Mouse (Mus musculus): ENCODE data around the gene Ttc34.

Gene Ttc34

GRCm38 (mm10) chr4:154853881-154854280, 16.6 kb downstream of the Ttc34 start:
- CTCF ChIA-PET = interaction anchor here in 1 of 4 experiments (0.6 to 4.2 kb wide), 2 partner anchors 15 to 212 kb away, joined by 5 to 31 read pairs; partner anchors contain the start of gene Pex10
- POLR2A ChIA-PET = interaction anchor here in 3 of 4 experiments (1.8 to 3.6 kb wide), 3 partner anchors 14 kb away, joined by 9 to 17 read pairs (median 13); no protein-coding TSS in a partner anchor

DNA sequence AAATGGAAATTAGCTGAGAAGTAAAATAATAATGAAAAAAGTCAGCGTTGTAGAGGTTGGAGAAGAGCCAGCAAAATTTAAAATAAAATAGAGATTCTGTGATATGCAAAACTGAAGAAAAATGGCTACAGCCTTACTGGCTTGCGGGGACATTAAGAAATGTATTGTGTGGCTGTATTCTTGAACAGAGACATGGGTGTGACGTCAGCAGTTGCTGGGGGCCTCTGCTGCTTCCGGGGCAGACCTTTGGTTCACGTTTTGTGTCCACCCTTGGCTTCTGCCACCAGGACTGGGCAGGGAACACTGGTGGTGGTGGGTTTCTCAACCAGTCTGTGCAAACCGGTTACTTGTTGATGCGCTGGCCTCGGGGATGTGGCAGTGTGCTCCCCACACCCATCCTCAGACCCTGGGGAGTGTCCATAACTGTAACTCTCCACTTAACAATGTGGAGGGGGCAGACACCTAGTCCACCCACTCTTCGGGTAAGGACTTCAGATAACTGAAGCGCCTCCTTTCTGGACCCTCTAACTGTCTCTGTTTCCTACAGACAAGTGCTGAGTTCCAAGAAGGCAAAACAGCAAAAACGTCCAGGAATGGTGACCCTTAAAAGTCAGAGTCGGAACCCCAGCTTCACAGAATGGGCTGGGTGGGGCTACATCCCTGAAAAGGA, 17.6 kb downstream of the Ttc34 start:
- CTCF ChIA-PET = interaction anchor here (0.6 to 4.2 kb wide), 18 partner anchors 9 to 750 kb away, joined by 3 to 31 read pairs (median 5); partner anchors contain the start of genes Faap20 (in 1 of the 4), Pex10 (in 1 of the 4) and Ttc34 (in 1 of the 4)
- POLR2A ChIA-PET = interaction anchor here (0.8 to 3.6 kb wide), 13 partner anchors 10 to 296 kb away, joined by 3 to 36 read pairs (median 6); partner anchors contain the start of genes Morn1 (in 1 of the 4), Rer1 (in 1 of the 4) and Ttc34 (in 1 of the 4)

DNA sequence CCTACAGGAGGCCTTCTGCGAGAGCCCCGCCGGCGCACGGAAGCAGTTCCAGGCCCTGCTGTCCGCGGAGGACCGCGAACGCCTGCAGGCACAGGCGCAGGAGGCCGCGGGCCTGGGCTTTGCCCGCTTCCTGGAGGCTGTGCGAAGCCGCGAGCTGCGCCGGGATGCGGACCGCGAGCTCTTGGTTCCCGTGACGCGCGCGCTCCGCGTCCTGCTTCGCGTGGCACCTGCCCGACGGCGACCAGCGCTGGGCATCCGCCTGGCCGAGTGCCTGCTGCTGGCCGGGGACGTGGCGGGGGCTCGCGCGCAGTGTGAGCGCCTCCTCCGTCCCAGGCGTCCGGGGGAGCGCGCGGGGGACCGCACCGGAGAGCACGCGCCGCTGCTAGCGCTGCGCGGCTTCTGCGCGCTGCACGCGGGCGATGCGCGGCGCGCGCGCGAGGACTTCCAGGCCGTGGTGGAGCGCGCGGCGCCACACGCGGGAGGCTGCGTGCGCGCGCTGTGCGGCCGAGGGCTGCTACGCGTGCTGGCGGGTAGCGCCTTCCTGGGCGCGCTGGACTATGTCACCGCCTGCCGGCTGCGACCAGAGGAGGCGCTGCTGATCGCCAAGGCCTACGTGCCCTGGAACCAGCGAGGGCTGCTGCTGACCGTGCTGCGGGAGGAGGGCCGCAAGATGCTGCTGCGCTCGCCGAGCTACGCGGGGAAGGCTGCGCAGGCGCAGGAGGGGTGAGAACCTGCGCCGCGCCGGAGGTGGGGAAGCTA, 18.6 kb downstream of the Ttc34 start:
- ChIA-PET CTCF (interaction anchor here (0.5 to 4.2 kb wide), 41 partner anchors 8 to 751 kb away, joined by 3 to 31 read pairs (median 4); partner anchors contain the start of genes Pex10 (in 2 of the 4), Faap20 (in 1 of the 4) and Ttc34 (in 1 of the 4)), POLR2A (interaction anchor here (0.7 to 3.6 kb wide), 26 partner anchors 9 to 462 kb away, joined by 3 to 36 read pairs (median 4); partner anchors contain the start of genes Pex10 (in 2 of the 4), Ttc34 (in 2 of the 4), Morn1 (in 1 of the 4) and Rer1 (in 1 of the 4))

DNA sequence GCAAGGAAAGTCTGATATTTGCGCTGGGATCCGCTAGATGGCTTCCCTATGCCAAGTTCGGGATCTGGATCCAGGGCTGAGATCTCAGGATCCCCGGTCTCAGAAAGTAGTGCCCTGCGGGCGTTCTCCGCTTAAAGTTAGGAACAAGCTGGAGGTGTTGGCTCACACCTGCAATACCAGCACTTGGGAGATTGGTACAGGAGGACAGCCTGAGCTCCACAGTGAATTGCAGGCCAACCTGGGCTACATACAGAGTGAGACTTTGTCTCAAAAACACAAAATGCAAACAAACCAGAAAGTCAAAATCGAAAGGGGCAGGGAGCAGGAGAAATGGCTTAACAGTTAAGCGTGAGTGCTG, 19.2 kb downstream of the Ttc34 start:
- ChIA-PET CTCF (interaction anchor here (0.6 to 4.2 kb wide), 32 partner anchors 8 to 576 kb away, joined by 3 to 31 read pairs (median 4); partner anchors contain the start of genes Pex10 (in 2 of the 4), Faap20 (in 1 of the 4) and Ttc34 (in 1 of the 4)), POLR2A (interaction anchor here (0.8 to 3.6 kb wide), 20 partner anchors 8 to 462 kb away, joined by 3 to 36 read pairs (median 5); partner anchors contain the start of genes Pex10 (in 2 of the 4), Ttc34 (in 2 of the 4), Morn1 (in 1 of the 4) and Rer1 (in 1 of the 4))

- ChIA-PET POLR2A (interaction anchor here (0.8 to 3.6 kb wide), 18 partner anchors 8 to 461 kb away, joined by 3 to 36 read pairs (median 5); partner anchors contain the start of genes Pex10 (in 2 of the 4), Morn1 (in 1 of the 4), Rer1 (in 1 of the 4) and Ttc34 (in 1 of the 4)), CTCF (interaction anchor here (0.6 to 4.2 kb wide), 30 partner anchors 7 to 694 kb away, joined by 3 to 31 read pairs (median 4); partner anchors contain the start of genes Pex10 (in 2 of the 4), Faap20 (in 1 of the 4) and Ttc34 (in 1 of the 4))
These were observed 19.6 kb downstream of the Ttc34 start for GRCm38 (mm10) chr4:154856882-154857281.

DNA sequence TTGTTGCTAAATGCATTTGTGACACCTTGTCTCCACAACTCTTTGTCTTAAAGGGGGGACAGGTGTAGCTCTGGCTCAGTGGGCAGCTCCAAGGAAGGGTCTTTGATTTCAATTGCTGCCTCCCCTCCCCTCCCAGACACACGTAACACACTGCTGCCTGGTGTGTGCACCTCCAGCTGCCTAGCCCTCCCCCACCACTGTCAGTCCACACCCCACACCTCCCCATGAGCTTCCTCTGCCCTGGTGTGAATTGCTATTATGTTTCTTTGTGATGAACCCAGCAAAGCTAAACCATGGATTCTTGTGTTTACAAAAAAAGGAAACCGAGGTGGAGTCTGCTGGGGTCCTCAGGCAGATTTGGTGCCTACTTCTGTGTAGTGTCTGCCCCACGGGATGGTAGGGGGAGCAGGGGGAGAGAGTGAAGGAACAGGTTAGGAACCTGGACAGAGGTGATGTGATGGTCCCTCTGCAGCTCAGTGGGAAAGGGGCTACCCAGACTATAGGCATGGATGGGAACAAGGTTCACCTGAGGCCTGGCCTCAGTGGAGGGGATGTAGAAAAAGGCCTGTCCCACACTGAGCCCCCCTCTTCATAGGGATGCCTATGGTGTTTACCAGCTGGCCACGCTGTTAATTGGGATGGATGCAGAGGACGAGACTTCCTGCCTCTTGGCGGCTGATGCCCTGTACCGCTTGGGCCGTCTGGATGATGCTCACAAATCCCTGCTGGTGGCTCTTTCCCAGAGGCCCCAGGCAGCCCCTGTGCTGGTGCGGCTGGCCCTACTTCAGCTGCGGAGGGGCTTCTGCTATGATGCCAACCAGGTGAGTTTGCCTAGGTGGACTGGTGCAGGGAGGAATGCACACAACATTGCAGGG, 20.3 kb downstream of the Ttc34 start:
- ChIA-PET POLR2A (interaction anchor here in 2 of 4 experiments (1.5 to 3.6 kb wide), 7 partner anchors 7 to 391 kb away, joined by 3 to 36 read pairs (median 7); partner anchors contain the start of gene Pex10 (in 1 of the 2)), CTCF (interaction anchor here (0.6 to 4.2 kb wide), 12 partner anchors 10 to 695 kb away, joined by 3 to 31 read pairs (median 4); partner anchors contain the start of genes Pex10 (in 2 of the 4) and Ttc34 (in 1 of the 4))

DNA sequence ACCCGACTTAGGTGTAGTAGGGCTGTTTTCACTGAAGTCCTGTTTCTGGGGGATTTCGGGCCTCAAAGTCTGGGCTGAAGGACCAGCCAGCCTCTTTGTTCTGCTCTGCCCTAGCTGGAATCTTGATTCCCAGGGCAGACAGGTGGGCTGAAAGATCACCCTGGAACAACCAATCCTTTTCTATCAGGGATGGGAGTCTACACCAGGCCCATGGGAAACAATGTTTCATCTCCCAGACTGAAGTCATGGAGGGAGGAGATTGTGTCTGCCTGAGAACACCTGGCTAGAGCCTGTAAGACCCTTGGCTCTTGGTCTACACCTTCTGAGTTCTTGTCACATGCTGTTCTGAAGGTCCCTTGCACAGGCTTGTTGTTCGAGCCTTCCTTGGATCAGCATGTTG, 21.3 kb downstream of the Ttc34 start:
- CTCF ChIA-PET = interaction anchor here in 1 of 4 experiments (3.3 kb wide), 1 partner anchor 207 kb away, joined by 11 read pairs; the partner anchor contains the start of gene Pex10
- POLR2A ChIA-PET = no interaction called here

DNA sequence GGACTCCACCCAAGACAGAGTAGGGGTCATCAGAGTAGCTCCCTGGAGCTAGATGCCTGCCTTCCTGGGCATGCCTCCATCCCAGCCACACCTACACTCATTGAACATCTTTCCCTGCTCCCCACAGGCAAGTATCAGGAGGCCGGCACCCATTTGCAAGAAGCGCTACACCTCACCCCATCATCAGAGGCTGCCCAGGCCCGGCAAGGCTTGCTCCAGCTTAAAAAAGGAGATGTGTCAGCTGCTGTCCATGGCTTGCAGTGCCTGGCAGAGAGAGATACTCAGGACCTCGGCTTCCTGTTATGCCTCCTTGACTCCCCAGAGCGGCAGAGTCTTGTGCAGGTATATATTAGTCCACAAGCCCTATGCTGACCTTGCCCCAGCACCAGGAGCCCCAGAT, 24.7 kb downstream of the Ttc34 start:
- CTCF ChIA-PET = interaction anchor here in 1 of 4 experiments (1.1 to 1.9 kb wide), 2 partner anchors 22 to 213 kb away, joined by 3 to 5 read pairs; no protein-coding TSS in a partner anchor
- POLR2A ChIA-PET = no interaction called here

DNA sequence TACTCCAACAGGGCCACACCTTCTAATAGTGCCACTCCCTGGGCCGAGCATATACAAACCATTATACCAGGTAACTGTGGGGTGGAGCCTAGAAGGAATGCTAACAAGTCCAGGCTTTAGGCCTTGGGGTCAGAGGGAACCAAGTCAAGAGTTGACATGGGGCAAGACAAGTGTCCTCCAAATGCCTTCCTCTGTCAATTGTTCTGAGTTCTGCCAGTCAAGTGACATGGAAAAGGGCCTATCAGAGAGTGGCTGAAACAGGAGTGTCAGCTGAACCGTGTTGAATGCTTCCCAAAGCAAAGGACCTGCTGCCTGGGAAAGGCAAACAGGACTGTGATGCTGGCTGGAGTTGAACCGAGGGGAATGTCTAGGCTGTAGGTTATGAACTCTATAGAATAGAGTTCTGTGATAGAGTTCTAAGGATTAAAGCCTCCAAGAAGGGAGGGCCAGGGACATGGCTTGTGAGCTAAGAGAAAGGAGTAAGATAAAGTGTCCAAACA, 26.2 kb downstream of the Ttc34 start:
- ChIA-PET POLR2A (interaction anchor here in 3 of 4 experiments (0.6 to 3.1 kb wide), 17 partner anchors 8 to 640 kb away, joined by 3 to 13 read pairs (median 5); partner anchors contain the start of genes Fam213b (in 1 of the 3), Pank4 (in 1 of the 3) and Pex10 (in 1 of the 3)), CTCF (interaction anchor here in 3 of 4 experiments (0.8 to 3.2 kb wide), 16 partner anchors 8 to 562 kb away, joined by 3 to 21 read pairs (median 4); partner anchors contain the start of genes Arhgef16 (in 2 of the 3), Morn1 (in 1 of the 3) and Rer1 (in 1 of the 3))

DNA sequence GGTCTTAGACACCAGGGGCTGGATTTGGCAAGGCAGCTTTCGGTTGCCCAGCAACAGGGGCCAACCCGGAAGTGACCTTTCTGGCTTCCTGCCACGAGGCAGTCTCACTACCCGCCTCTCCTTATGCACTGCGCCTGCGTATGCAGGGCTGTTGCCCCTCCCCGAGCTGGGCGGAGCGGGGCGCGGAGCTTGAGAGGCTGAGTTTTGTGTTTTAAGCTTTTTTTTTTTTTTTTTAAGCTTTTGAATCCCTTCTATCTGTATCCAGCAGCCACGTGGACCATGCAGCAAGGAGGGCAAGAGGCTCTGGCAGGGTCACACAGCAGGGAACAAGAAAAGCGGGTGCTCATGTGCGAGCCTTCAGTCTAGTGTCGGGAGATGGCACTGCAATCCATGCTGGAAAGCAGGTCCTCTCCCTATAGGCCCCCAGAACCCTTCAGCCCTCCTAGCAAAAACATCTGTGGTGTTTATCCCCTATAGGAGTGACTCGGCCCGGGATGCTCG, 27.1 kb downstream of the Ttc34 start:
- CTCF ChIA-PET = interaction anchor here (0.5 to 3.2 kb wide), 38 partner anchors 8 to 923 kb away, joined by 3 to 21 read pairs (median 4); partner anchors contain the start of genes Arhgef16 (in 3 of the 4), Ttc34 (in 2 of the 4), Cfap74 (in 1 of the 4) and Morn1 (in 1 of the 4)
- POLR2A ChIA-PET = interaction anchor here (0.5 to 3.1 kb wide), 34 partner anchors 8 to 640 kb away, joined by 3 to 13 read pairs (median 4); partner anchors contain the start of genes Pex10 (in 3 of the 4), Fam213b (in 1 of the 4), Pank4 (in 1 of the 4) and Ttc34 (in 1 of the 4)

GRCm38 (mm10) chr4:154864961-154865760, 27.9 kb downstream of the Ttc34 start:
- ChIA-PET POLR2A (interaction anchor here (0.6 to 3.1 kb wide), 13 partner anchors 8 to 369 kb away, joined by 3 to 13 read pairs (median 4); no protein-coding TSS in a partner anchor), CTCF (interaction anchor here in 2 of 4 experiments (0.6 to 3.2 kb wide), 6 partner anchors 9 to 201 kb away, joined by 3 to 21 read pairs (median 4); partner anchors contain the start of gene Pex10 (in 1 of the 2))

- ChIA-PET POLR2A (interaction anchor here in 2 of 4 experiments (1.3 to 3.1 kb wide), 3 partner anchors 10 to 383 kb away, joined by 4 to 11 read pairs (median 4); partner anchors contain the start of gene Faap20 (in 1 of the 2)), CTCF (interaction anchor here in 3 of 4 experiments (0.6 to 3.2 kb wide), 5 partner anchors 10 to 119 kb away, joined by 3 to 21 read pairs (median 3); no protein-coding TSS in a partner anchor)
These were observed 29.1 kb downstream of the Ttc34 start for GRCm38 (mm10) chr4:154866391-154866790.

DNA sequence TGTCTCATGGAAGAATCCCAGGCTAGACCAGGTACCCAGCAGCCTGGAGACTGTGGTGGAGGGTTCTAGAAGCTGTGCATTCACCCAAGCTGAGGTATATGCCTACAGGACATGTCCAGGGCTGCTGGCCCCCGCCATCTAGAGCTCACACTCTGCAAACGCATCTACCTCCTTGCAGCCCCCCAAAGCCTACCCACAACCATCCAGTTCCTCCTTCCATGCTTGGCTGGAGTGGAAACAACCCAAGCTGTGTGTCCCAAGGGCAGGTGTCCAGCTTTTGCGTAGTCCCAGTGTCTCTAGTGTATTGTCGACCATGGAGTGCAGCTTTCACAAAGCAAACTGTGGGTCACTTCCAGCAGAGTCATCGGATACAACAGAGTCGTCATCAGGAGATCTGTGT, 30.0 kb downstream of the Ttc34 start:
- POLR2A ChIA-PET = interaction anchor here in 2 of 4 experiments (0.5 to 1.4 kb wide), 2 partner anchors 11 to 108 kb away, joined by 3 to 4 read pairs; no protein-coding TSS in a partner anchor

DNA sequence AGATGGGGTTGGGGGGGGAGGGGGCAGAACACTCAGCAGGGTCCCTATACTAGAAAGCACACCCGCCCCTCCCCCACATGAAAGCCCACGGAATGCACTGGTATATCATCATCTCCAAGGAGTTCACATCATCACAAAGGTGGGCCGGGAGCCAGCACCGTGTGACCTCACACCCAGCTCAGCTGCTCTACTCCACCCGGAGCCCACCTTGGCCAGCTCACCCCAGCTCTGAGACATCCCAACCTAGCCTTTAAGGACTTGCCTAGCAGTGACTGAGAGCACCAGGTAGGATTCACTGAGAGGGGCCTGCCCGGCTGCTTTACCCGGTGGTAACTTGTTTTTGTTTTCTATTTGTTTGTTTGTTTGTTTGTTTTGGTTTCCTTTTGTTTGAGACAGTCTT, 32.2 kb downstream of the Ttc34 start, which contains the start of gene Mmel1:
Mmel1 (plus strand) TSS at position 146 of the 400 bp plus-strand sequence.
- CTCF ChIA-PET = interaction anchor here in 1 of 4 experiments (1.9 to 2.8 kb wide), 2 partner anchors 8 to 197 kb away, joined by 7 to 12 read pairs; partner anchors contain the start of gene Pex10

More for the DNA sequence above, 30.0 kb downstream of the Ttc34 start:
- CTCF ChIA-PET = interaction anchor here in 3 of 4 experiments (1.0 to 2.8 kb wide), 8 partner anchors 10 to 199 kb away, joined by 3 to 12 read pairs (median 4); partner anchors contain the start of gene Pex10 (in 1 of the 3)

DNA sequence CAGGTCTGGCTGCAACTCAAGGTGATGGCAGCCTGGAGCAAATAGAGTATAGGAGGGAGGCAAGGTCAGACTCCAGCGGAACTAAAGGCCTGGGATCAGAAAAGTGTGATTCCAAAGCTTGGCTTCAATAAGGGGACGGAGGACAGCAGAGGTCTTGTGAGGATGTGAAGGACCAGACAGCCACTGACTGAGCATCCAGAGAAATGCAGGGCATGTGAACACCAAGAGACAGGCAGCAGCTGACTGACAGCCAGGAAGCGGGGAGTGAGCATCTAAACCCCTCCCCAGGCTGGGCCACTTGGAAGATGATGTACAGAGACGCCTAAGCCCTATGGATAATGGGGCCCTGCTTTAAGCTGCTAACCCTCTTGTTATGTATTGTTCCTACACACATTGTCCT, 33.5 kb downstream of the Ttc34 start:
- ChIA-PET POLR2A (interaction anchor here in 1 of 4 experiments (0.5 kb wide), 1 partner anchor 1641 kb away, joined by 4 read pairs; no protein-coding TSS in a partner anchor), CTCF (interaction anchor here in 1 of 4 experiments (1.1 kb wide), 1 partner anchor 34 kb away, joined by 4 read pairs; the partner anchor contains the start of gene Ttc34)

More for the DNA sequence above, 32.2 kb downstream of the Ttc34 start, which contains the start of gene Mmel1:
- POLR2A ChIA-PET = no interaction called here

Data from embryonic stem cell, embryonic (primary cell).